Mouse (Mus musculus) kidney, embryonic 15.5 days (tissue): ENCODE results near the gene Mecom. TPM values are rescaled to one million over a fixed set of nuclear protein-coding genes. Genes with fewer than 3 reads are reported as not detected.

Source experiments
- ATAC-seq: fragments of 200-750 bp; cut with Nextera tagmentation; replicated peaks from 2 replicates; pipeline ENCODE4 v1.8.0; 2017; ENCODE audit warnings: moderate TSS enrichment; ENCODE audit not compliant: low FRiP score
- H3K27ac ChIP-seq: fragments of 300-500 bp; sonication (generic); 2 replicates; pipeline ENCODE4 v1.5.1; 2015; ENCODE audit warnings: mild to moderate bottlenecking, inconsistent platforms
- H3K27me3 ChIP-seq: fragments of 300-500 bp; sonication (generic); 2 replicates; pipeline ENCODE4 v1.6.1; 2015; ENCODE audit warnings: inconsistent platforms
- H3K36me3 ChIP-seq: fragments of 300-500 bp; sonication (generic); 2 replicates; pipeline ENCODE4 v1.6.1; 2015; ENCODE audit warnings: inconsistent platforms
- H3K4me1 ChIP-seq: fragments of 300-500 bp; sonication (generic); 2 replicates; pipeline ENCODE4 v1.6.1; 2015; ENCODE audit warnings: inconsistent platforms
- H3K4me2 ChIP-seq: fragments of 300-500 bp; sonication (generic); 2 replicates; pipeline ENCODE4 v1.6.1; 2015; ENCODE audit warnings: moderate library complexity, mild to moderate bottlenecking, inconsistent platforms
- H3K4me3 ChIP-seq: fragments of 300-500 bp; sonication (generic); replicated peaks from 2 replicates; pipeline ENCODE4 v1.5.1; 2015; ENCODE audit warnings: mild to moderate bottlenecking, inconsistent platforms
- H3K9ac ChIP-seq: fragments of 300-500 bp; sonication (generic); 2 replicates; pipeline ENCODE4 v1.6.1; 2015; ENCODE audit warnings: mild to moderate bottlenecking, inconsistent platforms
- H3K9me3 ChIP-seq: fragments of 300-500 bp; sonication (generic); replicated peaks from 2 replicates; pipeline ENCODE4 v1.6.1; 2016; ENCODE audit warnings: inconsistent platforms
- WGBS: fragments of 180-500 bp; shearing (Covaris S2); methylation state at CpG from one replicate; pipeline ENCODE4 v1.1.7; 2015; ENCODE audit warnings: mixed read lengths; 5-methylcytosine and 5-hydroxymethylcytosine counted together
- polyA plus RNA-seq: library from polyadenylated mRNA; unstranded; fragments of >200 nt; fragmentation: Nextera tagmentation; extraction: Ambion mirVana; gene quantifications from 2 replicates; pipeline ENCODE4 v1.2.1, GENCODE M21; 2015

Mecom gene
- polyA plus RNA-seq, 1 experiment from 2014 or later: 66.4 TPM

DNA sequence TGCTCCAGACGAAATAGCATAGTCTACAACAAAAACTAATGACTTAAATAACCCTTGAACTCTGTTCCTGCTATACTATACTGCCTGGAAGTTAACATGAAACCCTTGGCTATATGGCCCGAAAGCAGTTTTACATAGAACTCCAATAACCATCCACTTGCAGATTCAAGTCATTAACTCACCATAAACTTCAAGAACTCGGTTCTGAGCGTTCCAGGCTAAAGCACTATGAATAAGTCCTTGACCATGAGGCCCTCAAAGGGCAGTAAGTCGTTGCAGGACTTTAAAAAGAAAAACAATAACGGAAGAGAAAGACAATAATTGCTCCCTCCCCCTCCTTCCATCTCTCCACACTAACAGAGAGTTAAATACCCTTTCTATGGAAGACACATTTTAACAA is 536.9 kb downstream of the Mecom start:
- H3K36me3 ChIP-seq: no peaks in the 10 kb centered on the region
- WGBS: 14% methylated on average over 6 of the region's 6 CpGs
- peak overlapping the region; percentile 97 for H3K27ac ChIP-seq
- H3K9ac ChIP-seq: peak overlapping the region; percentile 78
- peak overlapping the region; percentile 70 for H3K4me3 ChIP-seq
- peak overlapping the region; percentile 80 for H3K4me2 ChIP-seq
- peaks cover 8% of the 10 kb centered on the region; the same call in 1 of the 2 replicates for H3K27me3 ChIP-seq
- ATAC-seq: no peak
- peaks cover 14% of the 10 kb centered on the region for H3K4me1 ChIP-seq
- no peaks in the 10 kb centered on the region for H3K9me3 ChIP-seq

DNA sequence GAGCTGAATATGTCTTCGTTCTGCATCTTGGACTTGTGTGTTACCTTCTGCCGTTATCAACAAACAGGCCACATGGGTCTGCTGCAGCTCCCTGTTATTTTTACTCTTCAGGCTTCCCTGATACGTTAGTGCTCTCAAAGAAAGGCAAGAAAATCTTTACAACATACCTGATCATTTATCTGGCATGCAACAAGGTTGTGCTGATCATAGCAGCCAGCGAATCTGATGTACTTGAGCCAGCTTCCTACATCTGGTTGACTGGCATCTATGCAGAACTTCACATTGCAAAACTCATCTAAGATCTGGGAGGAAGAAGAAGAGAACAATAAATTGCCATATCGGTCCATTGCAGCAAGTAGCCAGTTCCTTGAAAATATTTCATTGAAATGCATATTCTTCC is 538.2 kb downstream of the Mecom start:
- peak overlapping the region; percentile 19; the same call in 1 of the 2 replicates for H3K27ac ChIP-seq
- peaks cover 8% of the 10 kb centered on the region; the same call in 1 of the 2 replicates for H3K27me3 ChIP-seq
- no peak for ATAC-seq

GRCm38 (mm10) chr3:30004888-30005405 is 542.9 kb downstream of the Mecom start:
- H3K36me3 ChIP-seq: no peaks in the 10 kb centered on the region
- H3K4me3 ChIP-seq: 0 out of 2 replicates have a peak overlapping the region, but pooled peaks have one; percentile 4
- no peak overlapping the region for H3K9ac ChIP-seq
- H3K4me1 ChIP-seq: peaks cover 20% of the 10 kb centered on the region
- WGBS: 48% methylated on average over 8 of the region's 8 CpGs
- peak overlapping the region; percentile 39 for H3K4me2 ChIP-seq
- peak; percentile 77 for ATAC-seq
- H3K27me3 ChIP-seq: 0 out of 2 replicates have a peak, but pooled peaks cover 4% of the 10 kb centered on the region
- H3K27ac ChIP-seq: peak overlapping the region; percentile 81
- no peaks in the 10 kb centered on the region for H3K9me3 ChIP-seq

More for the DNA sequence above, 538.2 kb downstream of the Mecom start:
- no peaks in the 10 kb centered on the region for H3K9me3 ChIP-seq
- no peaks in the 10 kb centered on the region for H3K36me3 ChIP-seq
- 48% methylated on average over 5 of the region's 5 CpGs for WGBS
- peak overlapping the region; percentile 47 for H3K4me2 ChIP-seq
- peak overlapping the region; percentile 30 for H3K4me3 ChIP-seq
- H3K9ac ChIP-seq: peak overlapping the region; percentile 24; the same call in 1 of the 2 replicates
- peaks cover 9% of the 10 kb centered on the region for H3K4me1 ChIP-seq

- Histone ChIP-seq H3K36me3 (peaks cover 27% of the 10 kb centered on the region), H3K9ac (no peak overlapping the region), H3K9me3 (no peaks in the 10 kb centered on the region), H3K4me1 (peaks cover 24% of the 10 kb centered on the region), H3K4me2 (0 out of 2 replicates have a peak overlapping the region, but pooled peaks have one; percentile 16), H3K4me3 (no peak overlapping the region), H3K27me3 (no peaks in the 10 kb centered on the region), H3K27ac (peak overlapping the region; percentile 81)
- 61% methylated on average over 7 of the region's 7 CpGs for WGBS
- ATAC-seq: no peak
Measured at GRCm38 (mm10) chr3:30000260-30000659, 547.5 kb downstream of the Mecom start.

- peaks cover 27% of the 10 kb centered on the region for H3K36me3 ChIP-seq
- H3K4me1 ChIP-seq: peaks cover 15% of the 10 kb centered on the region; the same call in 1 of the 2 replicates
- no peak overlapping the region for H3K4me3 ChIP-seq
- no peaks in the 10 kb centered on the region for H3K27me3 ChIP-seq
- H3K9me3 ChIP-seq: no peaks in the 10 kb centered on the region
- H3K9ac ChIP-seq: no peak overlapping the region
- no peak overlapping the region for H3K4me2 ChIP-seq
- no peak overlapping the region for H3K27ac ChIP-seq
- no peak for ATAC-seq
- WGBS: 55% methylated on average over 1 of the region's 1 CpGs
Measured at GRCm38 (mm10) chr3:29999035-29999434, 548.8 kb downstream of the Mecom start.

GRCm38 (mm10) chr3:29997068-29997467 is 550.7 kb downstream of the Mecom start:
- WGBS: 83% methylated on average over 7 of the region's 7 CpGs
- Histone ChIP-seq H3K4me3 (no peak overlapping the region), H3K4me2 (no peak overlapping the region)

DNA sequence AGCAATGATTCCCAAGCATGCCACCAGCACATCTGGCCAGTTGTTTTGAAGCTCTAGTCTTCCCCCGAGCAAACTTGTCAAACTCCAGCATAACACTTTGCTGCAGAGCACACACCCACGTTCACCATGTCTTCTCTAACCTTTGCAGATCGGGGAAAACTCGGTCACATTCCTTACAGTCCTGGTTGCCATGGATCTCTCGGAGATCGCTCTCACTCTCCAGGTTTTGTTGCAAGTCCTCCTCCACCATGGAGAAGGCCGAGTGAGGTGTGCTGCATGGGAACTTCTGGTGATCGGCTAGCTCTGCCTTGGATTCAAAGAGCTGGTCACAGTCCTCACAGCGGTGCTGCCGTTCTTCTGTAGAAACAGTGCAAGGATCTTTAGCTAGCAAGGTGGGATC is 554.5 kb downstream of the Mecom start:
- Histone ChIP-seq H3K4me3 (no peak overlapping the region), H3K27me3 (no peaks in the 10 kb centered on the region), H3K4me1 (no peaks in the 10 kb centered on the region), H3K9me3 (no peaks in the 10 kb centered on the region), H3K4me2 (no peak overlapping the region), H3K36me3 (peaks cover 46% of the 10 kb centered on the region), H3K9ac (no peak overlapping the region), H3K27ac (no peak overlapping the region)
- ATAC-seq: no peak
- WGBS: 71% methylated on average over 10 of the region's 10 CpGs

More at GRCm38 (mm10) chr3:29997068-29997467, 550.7 kb downstream of the Mecom start:
- Histone ChIP-seq H3K9me3 (no peaks in the 10 kb centered on the region), H3K27me3 (no peaks in the 10 kb centered on the region), H3K27ac (no peak overlapping the region), H3K36me3 (peaks cover 32% of the 10 kb centered on the region), H3K9ac (no peak overlapping the region), H3K4me1 (peaks cover 10% of the 10 kb centered on the region; the same call in 1 of the 2 replicates)
- no peak for ATAC-seq

DNA sequence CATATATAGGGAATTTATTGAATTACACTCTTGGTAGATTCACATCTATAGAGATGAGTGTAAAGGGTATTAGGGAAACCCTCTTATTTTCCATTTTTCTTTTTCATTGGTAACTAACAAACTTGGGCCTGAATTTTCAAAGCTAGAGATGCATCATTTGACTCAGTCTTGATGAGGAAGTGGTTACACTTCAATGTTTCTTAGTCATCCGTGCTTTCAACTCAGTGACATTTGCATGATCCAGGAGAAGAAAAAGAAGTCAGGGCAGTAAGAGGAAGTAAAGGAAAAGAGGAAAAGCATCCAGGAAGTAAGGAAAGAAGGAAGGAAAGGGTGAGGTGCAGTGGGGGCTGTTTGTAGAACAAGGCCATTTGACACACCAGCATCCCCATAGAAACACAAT is 556.3 kb downstream of the Mecom start:
- no peak overlapping the region for H3K4me2 ChIP-seq
- no peak overlapping the region for H3K4me3 ChIP-seq
- no peaks in the 10 kb centered on the region for H3K27me3 ChIP-seq
- no peak for ATAC-seq
- no peaks in the 10 kb centered on the region for H3K4me1 ChIP-seq
- H3K27ac ChIP-seq: no peak overlapping the region
- peaks cover 37% of the 10 kb centered on the region for H3K36me3 ChIP-seq
- WGBS: 75% methylated on average over 1 of the region's 1 CpGs
- H3K9ac ChIP-seq: no peak overlapping the region
- H3K9me3 ChIP-seq: no peaks in the 10 kb centered on the region

DNA sequence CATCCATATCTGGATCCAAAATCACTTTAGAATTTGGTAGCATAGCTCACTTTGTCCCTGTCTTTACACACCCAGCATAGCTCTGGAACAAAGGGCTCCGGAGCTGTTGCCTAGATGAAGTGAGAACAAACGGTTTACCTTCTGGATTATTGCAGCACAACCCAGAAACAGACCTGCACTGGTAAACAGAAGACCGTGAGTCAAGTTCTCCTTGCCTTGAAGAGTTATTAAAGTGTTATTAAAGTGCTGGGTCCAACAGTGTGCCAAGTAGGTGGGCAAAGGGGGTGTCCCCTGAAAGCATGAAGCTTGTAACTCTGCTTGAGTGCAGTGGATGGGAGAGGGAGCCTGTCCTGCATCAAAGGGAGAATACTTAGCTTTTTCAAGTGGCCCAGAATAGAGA is 563.4 kb downstream of the Mecom start:
- Histone ChIP-seq H3K4me1 (no peaks in the 10 kb centered on the region), H3K4me2 (no peak overlapping the region), H3K4me3 (no peak overlapping the region), H3K36me3 (peaks cover 55% of the 10 kb centered on the region), H3K9me3 (no peaks in the 10 kb centered on the region), H3K27ac (no peak overlapping the region), H3K27me3 (no peaks in the 10 kb centered on the region), H3K9ac (no peak overlapping the region)
- 71% methylated on average over 3 of the region's 3 CpGs for WGBS
- no peak for ATAC-seq

GRCm38 (mm10) chr3:29981259-29981910 is 566.4 kb downstream of the Mecom start:
- Histone ChIP-seq H3K4me1 (no peaks in the 10 kb centered on the region), H3K4me3 (no peak overlapping the region), H3K36me3 (peaks cover 54% of the 10 kb centered on the region), H3K27me3 (no peaks in the 10 kb centered on the region), H3K27ac (0 out of 2 replicates have a peak overlapping the region, but pooled peaks have one; percentile 14), H3K9me3 (no peaks in the 10 kb centered on the region), H3K4me2 (no peak overlapping the region), H3K9ac (no peak overlapping the region)
- no peak; the same call in 1 of the 2 replicates for ATAC-seq
- WGBS: 70% methylated on average over 7 of the region's 7 CpGs

- Histone ChIP-seq H3K27me3 (no peaks in the 10 kb centered on the region), H3K4me2 (no peak overlapping the region), H3K4me1 (no peaks in the 10 kb centered on the region), H3K4me3 (no peak overlapping the region), H3K36me3 (peaks cover 49% of the 10 kb centered on the region), H3K9ac (no peak overlapping the region), H3K27ac (no peak overlapping the region), H3K9me3 (no peaks in the 10 kb centered on the region)
- ATAC-seq: no peak
- WGBS: 87% methylated on average over 9 of the region's 9 CpGs
Measured at GRCm38 (mm10) chr3:29980531-29980930, 567.3 kb downstream of the Mecom start.

- 67% methylated on average over 4 of the region's 4 CpGs for WGBS
- Histone ChIP-seq H3K9ac (no peak overlapping the region), H3K4me3 (no peak overlapping the region), H3K36me3 (peaks cover 30% of the 10 kb centered on the region), H3K27me3 (no peaks in the 10 kb centered on the region), H3K4me1 (no peaks in the 10 kb centered on the region), H3K27ac (no peak overlapping the region), H3K9me3 (no peaks in the 10 kb centered on the region), H3K4me2 (no peak overlapping the region)
- no peak for ATAC-seq
Measured at GRCm38 (mm10) chr3:29976580-29976979, 571.2 kb downstream of the Mecom start.
